Mouse (Mus musculus): ENCODE results near the gene Srsf3.
"Not testable (repeated sequence)": the region's sequence is repeated elsewhere in the genome, so short reads cannot be mapped to it uniquely, and the experiment has no call there.

Srsf3 gene

GRCm38 (mm10) chr17:29018292-29018984, 14.0 kb upstream of the Srsf3 start:
- DNase-seq (ENCODE audit: low spot score in 2 of 2): no peak

DNA sequence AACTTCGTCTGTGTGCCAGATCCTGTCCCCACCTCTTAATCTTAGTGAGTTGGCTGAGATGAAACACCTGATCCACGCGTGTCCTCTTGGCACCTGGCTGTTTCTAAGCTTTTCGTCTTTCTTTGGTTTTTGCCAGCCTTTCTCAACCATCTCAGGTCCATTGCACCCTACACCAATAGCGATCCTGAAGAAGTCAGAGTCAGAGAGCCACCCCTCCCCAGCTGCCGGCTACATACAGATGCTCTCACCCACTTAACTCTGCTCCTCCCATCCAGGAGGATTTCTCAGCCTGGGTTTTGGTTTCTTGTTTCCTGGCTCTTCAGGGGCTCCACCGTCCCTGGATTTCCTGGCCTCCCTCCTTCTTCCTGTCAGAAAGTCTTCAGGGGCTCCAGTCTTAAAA, 13.0 kb upstream of the Srsf3 start:
- DNase-seq (ENCODE audit: low spot score in 2 of 2): no peak

DNA sequence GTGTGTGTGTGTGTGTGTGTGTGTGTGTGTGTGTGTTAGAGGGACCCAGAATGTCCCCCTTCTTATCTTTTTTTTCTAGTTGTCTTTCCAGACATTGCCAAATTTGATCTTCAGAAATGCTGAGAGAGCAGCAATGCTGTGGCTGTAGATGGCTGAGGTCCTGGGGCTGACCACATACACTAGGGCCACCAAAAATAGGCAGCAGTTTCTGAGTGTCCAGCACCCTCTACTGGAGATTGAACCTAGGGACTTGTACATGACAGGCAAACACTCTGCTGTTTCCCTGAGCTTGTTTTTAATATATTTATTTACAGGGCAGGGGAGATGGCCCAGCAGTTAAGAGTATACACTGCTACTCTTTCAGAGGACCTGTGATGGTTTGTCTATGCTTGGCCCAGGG, 12.0 kb upstream of the Srsf3 start:
- no peak for DNase-seq (ENCODE audit: low spot score in 2 of 2)

- DNase-seq (ENCODE audit: low spot score in 2 of 2): no peak
Observed at GRCm38 (mm10) chr17:29022230-29022819, 10.1 kb upstream of the Srsf3 start.

GRCm38 (mm10) chr17:29023346-29023745, 9.1 kb upstream of the Srsf3 start:
- no peak for DNase-seq (ENCODE audit: low spot score in 2 of 2)

DNA sequence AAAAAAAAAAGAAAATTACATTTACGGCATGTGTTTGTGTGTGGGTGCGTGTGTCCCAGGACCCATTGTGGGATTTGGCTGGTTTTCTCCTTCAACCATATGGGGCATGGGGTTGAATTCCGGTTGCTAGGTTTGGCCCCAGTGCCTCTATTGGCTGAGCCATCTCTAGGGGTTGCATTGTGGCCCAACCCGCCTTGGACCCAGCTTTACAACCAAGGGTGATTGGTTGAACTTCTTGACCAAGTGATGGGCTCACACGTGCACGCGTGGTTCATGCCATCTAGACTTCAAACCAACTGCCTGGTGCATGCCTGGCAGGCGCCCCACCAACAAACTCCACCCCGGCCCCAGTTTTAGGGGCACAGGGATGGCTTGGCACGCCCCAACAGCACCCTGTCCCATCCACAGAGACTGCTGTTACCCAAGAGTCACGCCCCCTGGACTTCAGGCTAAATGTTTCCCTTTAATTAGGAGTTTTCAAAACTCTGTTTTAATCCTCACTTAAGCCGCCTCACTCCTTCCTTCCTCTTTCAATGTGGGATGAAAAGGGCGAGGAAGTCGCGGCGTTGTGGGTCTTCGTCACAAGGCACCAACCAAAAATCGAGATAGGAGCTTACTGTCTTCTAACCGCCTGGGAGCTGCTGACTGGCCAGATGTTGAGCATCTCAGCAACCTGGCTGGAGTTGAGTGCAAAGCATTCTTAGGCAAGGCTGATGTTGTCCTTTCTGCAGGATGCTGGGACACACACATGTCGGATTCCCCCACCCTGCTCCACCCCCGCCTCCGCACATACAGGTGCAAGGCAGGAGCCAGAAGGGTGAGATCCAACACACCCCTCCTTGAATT, 8.2 kb upstream of the Srsf3 start:
- no peak for DNase-seq (ENCODE audit: low spot score in 2 of 2)

DNA sequence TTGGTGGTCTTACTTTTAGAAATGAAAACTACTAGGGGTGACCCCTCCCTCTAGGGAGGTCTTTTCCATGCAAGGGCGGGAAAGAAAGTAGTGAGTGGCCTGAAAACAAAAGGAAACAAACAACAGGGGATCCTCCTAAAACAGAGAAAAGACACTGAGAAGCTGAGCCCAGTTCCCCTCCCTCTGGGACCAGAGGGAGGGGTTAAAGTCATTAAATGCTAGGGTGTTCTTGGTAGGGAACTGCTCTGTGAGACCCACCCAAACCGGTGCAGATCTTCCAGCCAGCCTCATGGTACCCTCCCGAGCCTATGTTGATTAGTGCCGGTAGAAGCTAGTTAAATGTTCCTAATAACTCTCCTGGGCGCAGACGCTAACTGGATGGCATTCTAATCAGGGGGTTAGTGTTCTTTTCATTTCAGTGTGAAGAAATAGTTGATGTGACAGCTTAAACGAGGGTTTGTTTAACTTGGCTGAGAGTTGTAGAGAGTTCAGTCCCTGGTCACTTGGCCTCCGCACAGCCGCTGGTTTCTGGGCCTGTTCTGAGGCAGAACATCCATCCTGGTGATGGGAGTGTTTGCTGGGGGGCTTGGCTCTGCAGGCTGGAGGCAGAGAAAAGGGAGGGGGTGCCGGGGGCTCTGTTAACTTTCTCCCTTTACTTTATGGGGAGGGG, 7.4 kb upstream of the Srsf3 start:
- no peak for DNase-seq (ENCODE audit: low spot score in 2 of 2)

GRCm38 (mm10) chr17:29026652-29027356, 5.6 kb upstream of the Srsf3 start:
- no peak for DNase-seq (ENCODE audit: low spot score in 2 of 2)

GRCm38 (mm10) chr17:29030321-29031034, 1.9 kb upstream of the Srsf3 start:
- DNase-seq (ENCODE audit: low spot score in 2 of 2): no peak

GRCm38 (mm10) chr17:29031085-29031711, 1.2 kb upstream of the Srsf3 start:
- not testable (repeated sequence) for DNase-seq (ENCODE audit: low spot score in 2 of 2)

DNA sequence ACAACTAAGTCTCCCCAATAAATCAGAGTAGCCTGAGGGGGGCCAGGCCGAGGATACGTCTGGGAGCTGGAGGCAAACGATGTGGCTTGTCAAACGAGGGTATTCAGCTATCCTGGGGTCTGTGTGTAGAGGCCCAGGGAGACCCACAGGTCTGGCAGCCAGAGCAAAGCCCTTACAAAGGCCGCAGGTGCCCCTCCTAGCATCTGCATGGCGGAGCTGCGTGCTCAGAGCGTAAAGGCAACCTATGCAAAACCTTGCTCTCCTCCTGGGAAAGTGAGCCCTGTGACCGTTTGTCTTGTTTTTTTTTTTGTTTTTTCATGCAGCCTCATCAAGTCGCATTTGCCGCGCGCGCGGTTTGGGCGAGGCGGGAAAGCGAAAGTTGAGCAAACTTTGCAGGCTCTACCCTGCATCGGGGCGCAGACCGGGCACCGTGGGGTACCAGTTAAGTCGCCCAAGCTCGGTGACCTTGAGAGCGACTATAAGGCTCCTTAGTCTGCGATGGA, 606 bp upstream of the Srsf3 start:
- no peak for DNase-seq (ENCODE audit: low spot score in 2 of 2)

GRCm38 (mm10) chr17:29033569-29034061, 1.2 kb downstream of the Srsf3 start:
- no peak for DNase-seq (ENCODE audit: low spot score in 2 of 2)

- no peak for DNase-seq (ENCODE audit: low spot score in 2 of 2)
Observed at GRCm38 (mm10) chr17:29034264-29034663, 1.8 kb downstream of the Srsf3 start.

- no peak for DNase-seq (ENCODE audit: low spot score in 2 of 2)
Observed at GRCm38 (mm10) chr17:29035506-29035905, 3.1 kb downstream of the Srsf3 start.

- no peak for DNase-seq (ENCODE audit: low spot score in 2 of 2)
Observed at GRCm38 (mm10) chr17:29039351-29039750, 6.9 kb downstream of the Srsf3 start.

DNA sequence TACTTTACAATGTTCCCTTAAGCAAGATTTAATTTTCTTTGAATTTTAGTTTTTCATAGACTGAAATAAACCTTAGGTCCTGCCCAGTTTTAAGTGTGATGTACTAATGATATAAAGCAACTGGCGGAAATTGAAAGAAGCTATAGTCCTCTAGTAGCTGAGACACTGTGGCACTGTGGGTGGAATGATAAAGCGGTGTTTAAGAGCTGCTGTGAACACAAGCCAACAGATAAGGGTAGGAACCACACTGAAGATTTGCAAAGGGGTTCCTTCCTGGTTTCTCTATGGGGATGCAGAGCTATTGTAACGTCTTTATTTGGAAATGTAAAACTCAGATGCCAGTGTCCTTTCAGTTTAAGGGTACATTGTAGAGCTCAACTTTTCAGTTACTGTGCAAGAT, 9.2 kb downstream of the Srsf3 start:
- DNase-seq (ENCODE audit: low spot score in 2 of 2): not testable (repeated sequence)

DNA sequence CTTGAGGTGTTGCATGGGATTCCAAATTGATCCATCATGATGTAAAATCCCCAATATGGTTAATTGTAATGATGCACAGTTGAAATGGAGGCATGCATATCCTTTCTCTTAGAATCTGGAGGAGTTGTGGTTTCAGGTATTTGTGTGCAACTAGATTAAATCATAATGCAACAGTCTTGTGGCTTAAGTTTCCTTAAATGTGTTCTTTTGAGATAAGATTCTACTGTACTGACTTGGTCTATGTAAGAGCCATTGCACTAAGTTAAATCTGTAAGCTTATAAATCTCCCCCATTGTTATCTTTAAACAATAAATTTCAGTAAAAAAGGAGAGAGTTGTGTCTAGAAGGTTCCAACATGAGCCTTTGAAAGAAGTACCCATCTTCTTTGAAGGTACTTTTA, 10.1 kb downstream of the Srsf3 start:
- no peak for DNase-seq (ENCODE audit: low spot score in 2 of 2)

DNA sequence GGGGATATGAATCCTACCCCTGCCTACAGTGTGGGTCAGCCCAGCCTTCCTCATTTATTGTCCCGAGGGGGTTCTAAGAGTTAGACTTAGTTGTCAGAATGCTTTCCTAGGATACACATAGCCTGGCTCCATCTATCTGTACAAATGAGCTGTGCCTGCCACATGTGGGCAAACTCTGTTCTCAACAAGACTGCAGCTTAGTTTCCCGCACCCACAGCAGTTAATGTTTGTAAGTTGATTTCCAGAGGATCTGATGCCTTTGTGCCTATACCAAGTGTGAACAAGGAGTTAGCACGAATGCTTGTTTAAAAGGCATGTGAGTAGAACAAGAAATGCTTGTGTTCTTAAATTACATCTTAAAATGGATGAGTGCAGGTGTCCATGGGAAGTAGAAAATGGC, 11.2 kb downstream of the Srsf3 start:
- no peak for DNase-seq (ENCODE audit: low spot score in 2 of 2)

DNA sequence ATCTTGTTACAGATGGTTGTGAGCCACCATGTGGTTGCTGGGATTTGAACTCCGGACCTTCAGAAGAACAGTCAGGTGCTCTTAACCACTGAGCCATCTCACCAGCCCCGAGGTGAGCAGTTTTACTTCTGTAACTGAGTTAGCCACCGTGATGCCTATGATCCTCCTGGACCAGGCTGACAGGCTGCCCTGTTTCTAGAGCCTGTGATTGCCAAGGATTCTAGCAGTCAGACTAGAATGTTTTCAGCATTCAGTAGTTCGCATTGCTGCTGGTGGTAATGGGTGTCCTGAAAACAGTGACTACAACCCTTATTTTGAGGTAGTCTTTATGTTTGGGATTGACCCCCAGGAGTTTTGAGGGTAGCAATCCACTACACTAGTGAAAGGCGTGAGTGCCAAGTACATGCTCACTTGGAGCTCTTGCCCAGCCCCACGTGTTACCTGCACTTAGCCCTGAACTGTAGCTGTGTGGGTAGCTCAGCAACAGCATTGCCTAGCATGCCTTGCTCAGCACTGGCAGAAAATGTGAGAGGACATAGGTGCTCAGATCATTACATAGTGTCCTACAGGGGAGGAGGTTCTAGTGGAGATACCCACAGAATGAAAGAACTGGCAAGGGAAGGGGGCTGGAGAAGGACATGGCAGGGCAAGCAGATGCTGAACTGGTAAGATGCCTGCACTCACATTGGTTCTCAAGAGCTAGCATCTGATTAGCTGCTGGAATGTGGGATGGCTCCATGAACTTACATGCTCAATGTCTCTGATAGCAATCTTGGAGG, 11.9 kb downstream of the Srsf3 start:
- no peak for DNase-seq (ENCODE audit: low spot score in 2 of 2)
